Mouse (Mus musculus): ENCODE results near the gene Dph5.
A peak's percentile ranks its signal among the peaks of the same experiment; 100 is the strongest.

Dph5 gene

DNA sequence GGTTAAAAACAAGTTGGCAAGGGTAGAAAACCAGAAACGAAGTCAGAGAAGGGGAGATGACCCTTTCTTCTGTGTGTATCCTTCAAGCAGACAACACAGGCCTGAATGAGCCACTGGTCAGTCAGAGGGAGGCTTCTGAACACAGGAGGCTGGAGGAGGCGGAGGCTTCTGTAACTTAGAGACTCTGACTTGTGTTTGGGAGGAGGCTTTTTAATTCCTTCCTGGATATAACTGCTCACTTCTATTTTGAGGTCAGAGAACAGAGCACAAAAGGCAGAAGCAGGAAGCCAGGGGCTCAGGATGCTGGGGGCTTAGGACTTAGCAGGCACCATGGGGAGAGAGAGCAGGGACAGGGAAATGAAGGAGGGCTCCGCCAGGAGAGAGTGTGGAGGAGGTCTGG lies 63.6 kb downstream of the Dph5 start:
- DNase-seq (ENCODE audit: low spot score in 2 of 2), result no peak

DNA sequence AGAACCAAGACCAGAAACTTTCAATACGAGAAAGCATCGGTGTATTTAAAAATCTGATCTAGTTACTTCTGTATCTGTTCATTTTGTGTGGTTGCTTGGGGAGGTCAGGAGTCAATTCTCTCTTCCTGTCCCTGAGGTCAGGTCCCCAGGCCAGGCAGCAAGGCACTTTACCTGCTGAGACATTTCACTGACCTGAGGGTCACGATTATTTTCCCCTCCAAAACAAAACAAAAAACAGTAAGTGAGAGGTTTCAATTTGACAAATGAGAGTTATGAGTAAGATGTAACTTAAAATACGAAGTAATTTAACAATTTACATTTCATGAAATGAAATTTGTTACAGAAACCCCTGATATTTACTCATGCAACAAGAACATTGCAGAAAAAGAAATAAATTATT lies 64.7 kb downstream of the Dph5 start:
- DNase-seq (ENCODE audit: low spot score in 2 of 2), result no peak

DNA sequence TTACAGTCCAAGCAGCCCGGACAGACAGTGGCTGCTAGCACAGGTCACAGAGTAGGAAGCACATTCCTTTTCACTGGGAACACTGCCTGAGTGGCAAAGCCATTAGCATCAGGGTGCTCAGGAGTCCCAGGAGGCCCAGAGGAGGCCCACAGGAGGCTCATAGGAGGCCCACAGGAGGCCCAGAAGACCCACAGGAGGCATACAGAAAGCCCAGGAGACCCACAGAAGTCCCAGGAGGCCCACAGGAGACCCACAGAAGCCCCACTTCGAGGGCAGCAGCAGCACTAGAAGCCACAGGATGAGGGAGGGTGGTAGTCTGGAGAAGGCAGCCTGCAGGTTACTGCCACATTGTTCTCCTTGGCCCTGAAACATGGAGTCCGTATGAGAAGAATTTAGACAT lies 65.5 kb downstream of the Dph5 start:
- DNase-seq (ENCODE audit: low spot score in 2 of 2), result no peak

DNA sequence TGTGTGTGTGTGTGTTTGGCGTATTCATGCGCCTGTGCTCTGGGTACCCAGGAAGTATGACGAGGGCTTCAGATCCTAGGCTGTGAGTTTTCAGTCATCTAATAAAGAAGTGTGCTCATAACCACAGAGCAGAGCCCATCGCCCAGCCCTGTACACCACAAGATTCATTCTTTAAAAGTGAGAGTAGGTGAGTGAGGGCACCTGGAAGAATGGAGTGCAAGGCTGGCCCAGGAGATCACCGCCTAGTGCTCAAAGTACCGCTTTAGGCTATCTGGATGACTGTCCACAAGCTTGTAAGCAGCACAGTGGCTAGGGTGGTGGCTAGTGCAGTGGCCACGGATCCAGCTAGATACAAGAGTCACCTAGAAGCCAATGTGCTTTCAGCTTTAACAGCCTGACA lies 69.6 kb downstream of the Dph5 start:
- DNase-seq (ENCODE audit: low spot score in 2 of 2), result no peak

DNA sequence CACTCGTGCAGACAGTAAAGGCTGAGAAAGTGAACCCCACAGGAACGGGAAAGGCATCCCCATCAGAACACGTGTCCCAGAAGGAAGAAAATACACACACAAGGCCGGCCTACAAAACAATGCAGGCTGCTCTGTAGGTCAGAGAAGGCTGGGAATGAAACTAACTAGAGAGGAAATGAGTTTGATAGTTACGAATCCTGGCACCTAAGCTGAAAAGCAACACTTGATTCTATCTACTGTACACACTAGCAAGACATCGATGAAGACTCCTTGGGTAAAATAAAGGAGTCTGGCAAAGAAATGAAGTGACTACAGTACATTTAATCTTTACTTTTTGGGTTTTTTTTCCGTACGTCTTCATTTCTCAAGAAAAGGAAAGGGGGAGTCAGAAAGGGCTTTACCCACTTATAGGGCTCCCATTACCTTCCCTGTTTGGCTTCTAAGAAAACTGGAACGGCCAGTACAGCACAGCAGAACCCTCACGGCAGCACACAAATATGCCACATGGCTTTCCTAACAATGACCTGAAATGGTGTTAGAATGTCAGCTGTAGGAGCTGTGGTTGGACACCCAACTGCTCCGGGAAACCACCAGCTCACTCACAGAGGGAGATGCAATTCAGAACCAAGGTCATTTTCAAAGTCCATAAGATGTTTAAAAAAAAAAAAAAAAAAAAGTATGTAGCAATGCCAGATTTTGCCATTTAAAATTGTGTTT lies 73.8 kb downstream of the Dph5 start:
- DNase-seq (ENCODE audit: low spot score in 2 of 2), result no peak

DNA sequence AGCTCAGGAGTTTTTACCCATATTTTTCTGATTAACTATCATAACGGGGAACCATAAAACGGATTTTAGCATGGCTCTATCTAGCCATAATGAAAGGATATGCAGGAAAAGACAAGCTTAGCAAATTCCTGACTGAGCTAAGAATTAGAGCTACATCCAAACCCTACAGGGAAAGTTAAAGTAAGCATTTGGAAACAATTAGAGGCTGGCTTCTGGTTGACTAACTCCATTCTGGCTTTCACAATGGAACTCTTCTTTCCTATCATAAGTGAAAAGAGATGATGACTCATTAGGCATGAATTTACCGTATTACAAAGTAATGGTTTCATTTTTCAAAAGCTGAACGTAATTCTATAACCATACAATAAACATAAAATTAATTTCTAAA lies 74.4 kb downstream of the Dph5 start:
- no peak for DNase-seq (ENCODE audit: low spot score in 2 of 2)

DNA sequence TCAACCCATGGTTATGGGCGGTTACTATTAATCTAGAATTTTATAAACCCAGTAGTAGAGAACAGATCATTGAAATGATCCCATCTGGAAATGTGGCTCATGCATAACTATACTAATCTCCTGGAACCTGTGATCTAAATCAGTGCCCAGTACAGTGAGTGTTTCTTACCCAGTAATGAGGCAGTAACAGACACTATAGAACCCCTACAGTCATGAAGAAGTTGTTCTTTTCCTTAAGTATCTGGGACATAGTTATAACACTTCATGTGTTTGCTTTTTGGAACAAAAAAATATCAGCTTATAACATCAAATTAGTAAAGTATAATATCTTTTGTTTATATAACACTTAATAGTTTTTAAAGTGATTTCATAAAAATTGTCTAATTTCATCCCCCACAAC lies 76.0 kb downstream of the Dph5 start:
- DNase-seq (ENCODE audit: low spot score in 2 of 2), result no peak

DNA sequence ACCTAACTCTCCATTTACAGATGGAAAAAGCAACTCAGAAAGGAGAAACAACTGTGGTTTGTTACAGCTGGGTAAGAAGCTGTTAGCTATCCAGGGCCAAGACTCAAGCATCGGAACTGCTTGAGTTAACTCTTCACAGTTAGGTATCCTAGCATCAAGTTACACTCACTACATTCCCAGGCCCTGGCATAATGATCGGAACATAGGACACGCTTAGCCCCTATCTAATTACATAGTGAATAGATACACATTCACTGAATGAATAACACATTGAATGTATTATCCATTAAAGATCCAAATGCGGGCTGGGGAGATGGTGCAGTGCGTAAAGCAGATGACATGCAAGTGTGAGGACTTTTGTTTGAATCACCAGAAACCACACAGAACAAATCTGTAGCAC lies 76.4 kb downstream of the Dph5 start:
- no peak for DNase-seq (ENCODE audit: low spot score in 2 of 2)

DNA sequence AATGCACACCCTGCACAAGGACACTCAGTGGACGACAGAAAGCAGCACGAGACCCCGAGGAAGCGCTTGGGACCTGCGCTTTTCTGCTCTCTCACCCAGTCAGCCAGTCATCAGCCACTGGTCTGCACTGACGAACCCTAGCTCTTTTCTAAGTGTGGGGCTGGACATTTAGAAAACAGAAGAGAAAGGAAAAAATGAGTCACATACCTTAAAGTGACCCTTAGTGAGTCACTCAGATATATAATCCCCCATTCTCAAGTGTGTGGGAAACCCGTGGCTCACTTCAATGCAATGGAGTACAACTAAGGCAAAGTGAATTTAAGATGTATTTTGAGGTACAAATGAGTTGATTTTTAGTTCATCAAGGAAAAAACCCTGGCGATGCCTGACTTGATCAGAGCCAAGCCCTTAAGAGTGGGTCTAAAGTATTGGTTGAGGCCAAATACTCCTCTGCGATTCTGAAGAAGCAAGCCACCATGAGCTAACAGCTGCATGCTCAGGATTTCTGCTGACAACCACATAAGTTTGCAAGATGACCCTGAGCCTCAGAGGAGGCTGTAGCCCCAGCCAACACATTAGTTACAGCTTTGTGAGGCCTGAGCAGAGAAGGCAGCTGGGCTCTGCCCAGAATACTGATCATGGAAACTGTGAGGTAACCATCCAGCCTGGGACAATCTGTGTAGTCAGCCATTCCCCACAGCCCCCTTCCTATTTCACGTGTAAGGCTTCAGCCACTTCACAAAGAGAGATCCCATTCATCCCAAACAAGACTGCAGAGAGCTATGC lies 81.3 kb downstream of the Dph5 start:
- no peak for DNase-seq (ENCODE audit: low spot score in 2 of 2)

DNA sequence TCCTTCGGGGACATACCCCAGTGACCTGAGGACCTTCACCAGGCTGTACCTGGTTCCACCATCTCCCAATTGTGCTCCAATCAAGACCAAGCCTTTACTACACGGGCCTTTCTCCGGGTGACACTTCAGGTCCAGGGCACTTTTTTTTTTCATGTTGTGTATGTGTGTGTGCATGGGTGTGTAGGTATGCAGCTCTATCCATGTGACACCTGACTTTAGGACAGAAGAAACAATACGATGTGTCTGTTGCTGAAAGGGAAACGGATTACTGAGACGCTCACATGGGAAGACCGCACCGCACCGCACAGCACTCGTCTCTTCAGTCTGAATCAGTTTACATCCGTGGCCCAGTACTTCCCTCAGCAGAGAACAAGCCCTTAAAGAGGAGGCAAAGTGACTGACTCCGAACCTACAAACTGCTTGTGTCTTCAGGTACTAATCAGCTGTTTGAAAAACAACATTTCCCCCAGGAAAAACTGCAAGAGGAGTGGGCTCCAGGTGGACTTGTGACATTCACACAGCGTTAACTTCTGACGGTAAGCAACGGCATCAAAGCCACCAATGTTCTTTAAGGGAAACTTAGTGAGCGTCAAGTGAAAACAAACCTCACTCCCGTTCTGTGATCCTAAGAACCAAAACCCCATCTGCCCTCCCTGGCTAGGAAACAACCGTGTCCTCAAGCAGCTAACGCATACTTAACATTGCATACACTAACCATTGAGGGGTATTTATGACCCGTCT lies 83.6 kb downstream of the Dph5 start:
- no peak for DNase-seq (ENCODE audit: low spot score in 2 of 2)

DNA sequence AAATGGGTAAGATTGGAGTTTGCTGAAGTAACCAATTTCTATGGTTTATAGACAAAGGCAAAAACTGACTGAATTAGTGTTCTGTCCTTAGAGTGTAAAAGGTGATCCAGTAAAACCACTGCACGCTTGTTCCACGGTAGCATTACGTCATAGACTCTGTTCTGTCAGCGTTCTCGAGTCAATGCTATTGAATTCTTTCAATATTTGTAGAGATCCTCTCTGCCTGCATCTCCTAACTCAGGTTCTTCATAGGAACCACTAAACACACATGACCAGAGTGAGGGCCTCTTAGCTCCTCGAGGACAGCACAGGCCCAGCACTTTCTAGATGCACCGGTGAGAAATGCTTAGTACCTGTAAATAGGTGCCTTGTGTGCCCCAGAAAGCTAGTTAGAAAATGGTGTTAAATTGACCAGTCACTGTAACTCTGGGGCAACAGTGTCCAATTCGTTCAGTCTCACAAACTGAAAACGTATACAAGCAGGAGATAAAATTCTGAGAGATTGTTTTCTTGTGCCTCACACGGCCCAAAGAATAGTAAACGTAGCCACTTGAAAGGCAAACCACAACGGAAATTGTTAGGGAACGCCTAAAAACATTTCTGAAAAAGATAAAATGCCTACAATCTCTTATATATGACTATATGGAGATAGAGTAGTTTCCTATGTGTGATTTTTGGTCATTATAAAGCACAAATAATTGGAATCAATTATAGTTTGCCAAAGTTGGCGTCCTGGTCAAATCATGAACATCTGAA lies 84.4 kb downstream of the Dph5 start:
- no peak for DNase-seq (ENCODE audit: low spot score in 2 of 2)

DNA sequence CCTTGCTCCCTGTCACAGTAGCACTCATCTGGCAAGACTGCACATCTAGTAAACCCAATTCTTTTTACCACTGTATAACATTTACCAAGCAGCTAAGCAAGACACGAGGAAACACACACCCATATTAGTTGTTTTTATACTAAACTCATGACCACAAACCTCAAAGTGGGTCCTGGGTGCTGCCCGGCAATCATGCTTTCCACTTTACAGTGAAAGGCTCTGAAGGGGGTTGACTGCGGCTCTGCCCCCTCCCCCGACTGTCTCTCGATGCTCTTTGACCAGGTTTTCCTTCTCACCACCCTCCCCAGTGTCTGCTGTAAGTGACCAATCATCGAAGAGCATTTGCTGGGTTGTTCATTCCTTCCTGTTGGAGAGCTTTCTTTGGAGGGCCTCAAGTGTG lies 86.6 kb downstream of the Dph5 start:
- no peak for DNase-seq (ENCODE audit: low spot score in 2 of 2)

DNA sequence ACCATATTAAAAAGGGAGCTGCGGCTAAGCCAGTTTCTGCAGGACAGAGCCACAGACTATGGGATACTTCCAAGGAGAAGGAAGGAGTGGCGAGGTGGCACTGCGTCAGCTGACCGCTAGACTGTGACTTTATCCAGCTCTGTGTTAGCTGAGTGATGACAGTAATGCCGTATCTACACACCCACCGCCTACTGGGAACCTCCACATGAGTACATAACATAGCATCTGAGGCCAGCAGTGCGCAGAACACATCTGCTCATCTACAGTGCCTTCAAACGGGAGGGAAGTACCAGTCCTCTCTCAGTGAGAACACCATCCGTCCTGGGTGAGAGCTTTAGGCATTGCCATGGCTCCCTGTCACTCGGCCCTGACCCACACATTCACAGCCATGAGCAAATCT lies 87.4 kb downstream of the Dph5 start:
- DNase-seq (ENCODE audit: low spot score in 2 of 2), result no peak

DNA sequence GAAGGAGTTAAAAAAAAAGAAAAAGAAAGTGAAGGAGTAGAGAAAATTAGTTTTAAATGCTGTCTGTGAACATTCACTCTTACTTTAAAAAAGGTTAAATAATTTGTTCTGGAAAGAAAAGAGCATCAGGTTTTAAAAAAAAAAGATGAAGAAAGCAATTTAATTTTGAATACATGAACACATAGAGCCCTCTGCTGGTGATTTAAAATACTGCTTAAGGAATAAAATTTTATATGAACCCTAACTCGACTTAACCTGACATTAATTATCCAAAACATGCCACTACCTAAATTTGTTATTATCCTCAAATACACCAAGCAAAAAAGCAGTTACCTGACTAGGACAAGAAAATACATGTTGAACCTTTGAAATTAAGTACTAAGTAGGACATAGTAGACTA lies 91.4 kb downstream of the Dph5 start:
- no peak for DNase-seq (ENCODE audit: low spot score in 2 of 2)

DNA sequence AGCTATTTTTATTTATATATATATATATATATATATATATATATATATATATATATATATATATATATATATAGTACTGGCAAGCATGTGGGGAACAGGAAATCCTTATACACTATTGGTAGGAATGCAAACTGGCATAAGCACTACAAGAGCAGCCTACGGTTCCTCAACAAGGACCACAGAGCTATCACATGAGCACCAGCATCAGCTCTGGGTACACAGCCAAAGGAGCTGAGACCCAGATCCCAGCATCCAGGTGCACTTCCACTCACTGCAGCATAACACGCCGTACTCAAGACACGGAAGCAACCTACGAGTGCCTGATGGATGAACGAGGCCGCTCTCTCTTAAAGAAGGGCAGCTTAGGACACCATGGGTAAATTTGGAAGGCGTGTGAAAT lies 95.6 kb downstream of the Dph5 start:
- DNase-seq (ENCODE audit: low spot score in 2 of 2), result peak in 1 of 2 experiments; percentile 25
